Mouse (Mus musculus) ES-CJ7 (cell line): ENCODE measurements around the gene Ifit3b.
A peak's percentile ranks its signal among the peaks of the same experiment; 100 is the strongest.
"Not testable (repeated sequence)": the region's sequence is repeated elsewhere in the genome, so short reads cannot be mapped to it uniquely, and the experiment has no call there.

Source experiments
- DNase-seq: peaks from one replicate; pipeline ENCODE4 v3.0.0; 2011; ENCODE audit warnings: low read depth, low spot score

The Ifit3b gene

GRCm38 (mm10) chr19:34610118-34610517 is 2.3 kb downstream of the Ifit3b start:
- DNase-seq: not testable (repeated sequence)

- not testable (repeated sequence) for DNase-seq
Observed at GRCm38 (mm10) chr19:34612243-34613001, 4.7 kb downstream of the Ifit3b start.

GRCm38 (mm10) chr19:34620871-34621270 is 13.1 kb downstream of the Ifit3b start:
- no peak for DNase-seq

- DNase-seq: no peak
Observed at GRCm38 (mm10) chr19:34623781-34624180, 16.0 kb downstream of the Ifit3b start.

- no peak for DNase-seq
Observed at GRCm38 (mm10) chr19:34624663-34625062, 16.9 kb downstream of the Ifit3b start.

- no peak for DNase-seq
Observed at GRCm38 (mm10) chr19:34627496-34627895, 19.7 kb downstream of the Ifit3b start.

- DNase-seq: no peak
Observed at GRCm38 (mm10) chr19:34631487-34631886, 23.7 kb downstream of the Ifit3b start.

GRCm38 (mm10) chr19:34633484-34633883 is 25.7 kb downstream of the Ifit3b start:
- DNase-seq: no peak

- peak; percentile 52 for DNase-seq
Observed at GRCm38 (mm10) chr19:34636933-34637557, 29.3 kb downstream of the Ifit3b start.

- no peak for DNase-seq
Observed at GRCm38 (mm10) chr19:34640623-34641022, 32.9 kb downstream of the Ifit3b start, which contains the start of the genes Ifit1bl2 and Ifit1. TSS of gene Ifit1bl2 (minus strand) at chr19:34640743. TSS of gene Ifit1 (plus strand) at chr19:34640871.

- no peak for DNase-seq
Observed at GRCm38 (mm10) chr19:34642616-34643015, 34.8 kb downstream of the Ifit3b start.

- not testable (repeated sequence) for DNase-seq
Observed at GRCm38 (mm10) chr19:34647630-34648029, 39.9 kb downstream of the Ifit3b start.

GRCm38 (mm10) chr19:34650276-34650675 is 42.5 kb downstream of the Ifit3b start:
- no peak for DNase-seq

- no peak for DNase-seq
Observed at GRCm38 (mm10) chr19:34650997-34651396, 43.2 kb downstream of the Ifit3b start.

- DNase-seq: peak; percentile 86
Observed at GRCm38 (mm10) chr19:34655227-34655805, 47.5 kb downstream of the Ifit3b start.

GRCm38 (mm10) chr19:34656511-34657298 is 48.9 kb downstream of the Ifit3b start:
- DNase-seq: peak; percentile 29

- DNase-seq: peak; percentile 89
Observed at GRCm38 (mm10) chr19:34662067-34662507, 54.3 kb downstream of the Ifit3b start.

- DNase-seq: no peak
Observed at GRCm38 (mm10) chr19:34662740-34663139, 55.0 kb downstream of the Ifit3b start.
